Mouse (Mus musculus): Measurements from ENCODE around the gene Rbfox3. TPM values are rescaled to one million over a fixed set of nuclear protein-coding genes. Genes with fewer than 3 reads are reported as not detected.

Rbfox3 gene
- polyA plus RNA-seq, 1 experiment from 2014 or later = 0.36 TPM

- whole genome bisulfite sequencing (ENCODE audit: insufficient replicate concordance) = 32% methylated on average over 4 of the region's 4 CpGs
- DNase-seq = no peak
Observed at GRCm38 (mm10) chr11:118754535-118754934, 156.9 kb downstream of the Rbfox3 start.

GRCm38 (mm10) chr11:118751879-118752616 is 159.3 kb downstream of the Rbfox3 start:
- Histone ChIP-seq H3K27me3 (no peaks in the 10 kb centered on the region), H3K27ac (no peak overlapping the region), H3K4me3 (replicated peaks) (no peak overlapping the region), H3K9me3 (replicated peaks) (no peaks in the 10 kb centered on the region), H3K4me1 (replicated peaks) (no peaks in the 10 kb centered on the region), H3K4me2 (no peak overlapping the region), H3K36me3 (no peaks in the 10 kb centered on the region), H3K9ac (no peak overlapping the region)
- ATAC-seq (ENCODE audit: low read depth) (no peak), DNase-seq (no peak)
- WGBS (ENCODE audit: insufficient replicate concordance) = 47% methylated on average over 7 of the region's 7 CpGs

More at GRCm38 (mm10) chr11:118754535-118754934, 156.9 kb downstream of the Rbfox3 start:
- Histone ChIP-seq H3K4me1 (replicated peaks) (no peaks in the 10 kb centered on the region), H3K4me2 (no peak overlapping the region), H3K36me3 (no peaks in the 10 kb centered on the region), H3K27ac (no peak overlapping the region), H3K27me3 (no peaks in the 10 kb centered on the region), H3K9me3 (replicated peaks) (no peaks in the 10 kb centered on the region), H3K9ac (no peak overlapping the region), H3K4me3 (replicated peaks) (no peak overlapping the region)
- no peak for ATAC-seq (ENCODE audit: low read depth)

GRCm38 (mm10) chr11:118750745-118751330 is 160.6 kb downstream of the Rbfox3 start:
- no peak overlapping the region for H3K4me3 ChIP-seq (replicated peaks)
- WGBS (ENCODE audit: insufficient replicate concordance) = 57% methylated on average over 11 of the region's 11 CpGs
- no peak overlapping the region for H3K9ac ChIP-seq
- no peak overlapping the region for H3K4me2 ChIP-seq
- no peak for ATAC-seq (ENCODE audit: low read depth)
- H3K27me3 ChIP-seq = peaks cover 4% of the 10 kb centered on the region
- DNase-seq = no peak
- no peaks in the 10 kb centered on the region for H3K36me3 ChIP-seq
- no peak overlapping the region for H3K27ac ChIP-seq
- no peaks in the 10 kb centered on the region for H3K9me3 ChIP-seq (replicated peaks)
- H3K4me1 ChIP-seq (replicated peaks) = no peaks in the 10 kb centered on the region

GRCm38 (mm10) chr11:118749541-118749940 is 161.9 kb downstream of the Rbfox3 start:
- 0 out of 2 replicates have a peak, but pooled peaks cover 2% of the 10 kb centered on the region for H3K4me1 ChIP-seq (replicated peaks)
- H3K9ac ChIP-seq = no peak overlapping the region
- no peak overlapping the region for H3K4me2 ChIP-seq
- DNase-seq = no peak
- no peak for ATAC-seq (ENCODE audit: low read depth)
- no peak overlapping the region for H3K4me3 ChIP-seq (replicated peaks)
- no peaks in the 10 kb centered on the region for H3K36me3 ChIP-seq
- no peak overlapping the region for H3K27ac ChIP-seq
- no peaks in the 10 kb centered on the region for H3K9me3 ChIP-seq (replicated peaks)
- WGBS (ENCODE audit: insufficient replicate concordance) = 54% methylated on average over 1 of the region's 1 CpGs
- peaks cover 17% of the 10 kb centered on the region for H3K27me3 ChIP-seq

- ATAC-seq (ENCODE audit: low read depth) (no peak), DNase-seq (no peak)
- H3K4me3 ChIP-seq (replicated peaks) = no peak overlapping the region
- H3K27me3 ChIP-seq = peaks cover 26% of the 10 kb centered on the region
- H3K4me2 ChIP-seq = no peak overlapping the region
- 0 out of 2 replicates have a peak, but pooled peaks cover 2% of the 10 kb centered on the region for H3K4me1 ChIP-seq (replicated peaks)
- 55% methylated on average over 10 of the region's 10 CpGs for WGBS (ENCODE audit: insufficient replicate concordance)
- no peak overlapping the region for H3K9ac ChIP-seq
- H3K36me3 ChIP-seq = no peaks in the 10 kb centered on the region
- no peaks in the 10 kb centered on the region for H3K9me3 ChIP-seq (replicated peaks)
- no peak overlapping the region for H3K27ac ChIP-seq
Observed at GRCm38 (mm10) chr11:118748622-118749021, 162.8 kb downstream of the Rbfox3 start.

GRCm38 (mm10) chr11:118745279-118745678 is 166.1 kb downstream of the Rbfox3 start:
- H3K9ac ChIP-seq = no peak overlapping the region
- no peak overlapping the region for H3K27ac ChIP-seq
- H3K4me1 ChIP-seq (replicated peaks) = 0 out of 2 replicates have a peak, but pooled peaks cover 2% of the 10 kb centered on the region
- DNase-seq (no peak), ATAC-seq (ENCODE audit: low read depth) (no peak)
- H3K36me3 ChIP-seq = no peaks in the 10 kb centered on the region
- H3K4me3 ChIP-seq (replicated peaks) = no peak overlapping the region
- no peak overlapping the region for H3K4me2 ChIP-seq
- H3K27me3 ChIP-seq = peaks cover 36% of the 10 kb centered on the region
- no peaks in the 10 kb centered on the region for H3K9me3 ChIP-seq (replicated peaks)

- Histone ChIP-seq H3K27me3 (peaks cover 38% of the 10 kb centered on the region), H3K4me3 (replicated peaks) (no peak overlapping the region), H3K27ac (no peak overlapping the region), H3K36me3 (no peaks in the 10 kb centered on the region), H3K4me2 (no peak overlapping the region; the same call in 1 of the 2 replicates), H3K9ac (no peak overlapping the region), H3K4me1 (replicated peaks) (0 out of 2 replicates have a peak, but pooled peaks cover 2% of the 10 kb centered on the region), H3K9me3 (replicated peaks) (no peaks in the 10 kb centered on the region)
- ATAC-seq (ENCODE audit: low read depth) = no peak
- 3% methylated on average over 15 of the region's 15 CpGs for WGBS (ENCODE audit: insufficient replicate concordance)
- DNase-seq = peak; percentile 13
Observed at GRCm38 (mm10) chr11:118744782-118745181, 166.6 kb downstream of the Rbfox3 start.

GRCm38 (mm10) chr11:118742762-118743161 is 168.6 kb downstream of the Rbfox3 start:
- no peak overlapping the region for H3K9ac ChIP-seq
- H3K9me3 ChIP-seq (replicated peaks) = no peaks in the 10 kb centered on the region
- H3K27me3 ChIP-seq = peaks cover 38% of the 10 kb centered on the region
- ATAC-seq (ENCODE audit: low read depth) (no peak), DNase-seq (no peak)
- H3K36me3 ChIP-seq = no peaks in the 10 kb centered on the region
- 0 out of 2 replicates have a peak, but pooled peaks cover 2% of the 10 kb centered on the region for H3K4me1 ChIP-seq (replicated peaks)
- no peak overlapping the region for H3K4me3 ChIP-seq (replicated peaks)
- WGBS (ENCODE audit: insufficient replicate concordance) = 7% methylated on average over 3 of the region's 3 CpGs
- H3K27ac ChIP-seq = no peak overlapping the region
- no peak overlapping the region for H3K4me2 ChIP-seq

GRCm38 (mm10) chr11:118741262-118741661 is 170.1 kb downstream of the Rbfox3 start:
- Histone ChIP-seq H3K4me3 (replicated peaks) (no peak overlapping the region), H3K4me2 (no peak overlapping the region), H3K9me3 (replicated peaks) (no peaks in the 10 kb centered on the region), H3K36me3 (no peaks in the 10 kb centered on the region), H3K9ac (no peak overlapping the region), H3K27me3 (peaks cover 38% of the 10 kb centered on the region), H3K27ac (no peak overlapping the region), H3K4me1 (replicated peaks) (0 out of 2 replicates have a peak, but pooled peaks cover 2% of the 10 kb centered on the region)
- WGBS (ENCODE audit: insufficient replicate concordance) = 27% methylated on average over 6 of the region's 6 CpGs
- DNase-seq = no peak
- ATAC-seq (ENCODE audit: low read depth) = no peak

- no peak overlapping the region for H3K9ac ChIP-seq
- no peak overlapping the region for H3K4me2 ChIP-seq
- no peaks in the 10 kb centered on the region for H3K36me3 ChIP-seq
- 0 out of 2 replicates have a peak, but pooled peaks cover 2% of the 10 kb centered on the region for H3K4me1 ChIP-seq (replicated peaks)
- ATAC-seq (ENCODE audit: low read depth) (no peak), DNase-seq (peak; percentile 32)
- H3K27me3 ChIP-seq = peaks cover 26% of the 10 kb centered on the region
- no peak overlapping the region for H3K27ac ChIP-seq
- 10% methylated on average over 6 of the region's 6 CpGs for WGBS (ENCODE audit: insufficient replicate concordance)
- H3K9me3 ChIP-seq (replicated peaks) = no peaks in the 10 kb centered on the region
- no peak overlapping the region for H3K4me3 ChIP-seq (replicated peaks)
Observed at GRCm38 (mm10) chr11:118740001-118740400, 171.4 kb downstream of the Rbfox3 start.

GRCm38 (mm10) chr11:118738855-118739832 is 172.3 kb downstream of the Rbfox3 start:
- H3K9me3 ChIP-seq (replicated peaks) = no peaks in the 10 kb centered on the region
- H3K9ac ChIP-seq = no peak overlapping the region
- no peaks in the 10 kb centered on the region for H3K36me3 ChIP-seq
- H3K27ac ChIP-seq = no peak overlapping the region
- DNase-seq (peak; percentile 36), ATAC-seq (ENCODE audit: low read depth) (no peak)
- H3K27me3 ChIP-seq = peaks cover 17% of the 10 kb centered on the region
- H3K4me3 ChIP-seq (replicated peaks) = no peak overlapping the region
- H3K4me2 ChIP-seq = no peak overlapping the region
- H3K4me1 ChIP-seq (replicated peaks) = no peaks in the 10 kb centered on the region
- WGBS (ENCODE audit: insufficient replicate concordance) = 11% methylated on average over 23 of the region's 23 CpGs
